Mouse (Mus musculus) layer of hippocampus, adult 18-20 months (tissue): ENCODE measurements around the gene Sept8. TPM values are rescaled to one million over a fixed set of nuclear protein-coding genes. Genes with fewer than 3 reads are reported as not detected.

ENCODE experiments used
- DNase-seq, 2 experiments: peaks; one replicate each; pipeline ENCODE4 v3.0.0; 2022; ENCODE audit warnings: low spot score in 2 of 2
- long read RNA-seq: library from polyadenylated mRNA; stranded (forward); transcript quantifications from one replicate; pipeline ENCODE4 v2.0.0, GENCODE M21; 2021
- total RNA-seq, 2 experiments: library from RNA; stranded (reverse); gene quantifications; 2 replicates each; pipeline ENCODE4 v1.2.3; 2021

Gene Sept8
- 100 to 1,000 TPM; 262 to 269 TPM for total RNA-seq
- long read RNA-seq, full-length matches to known transcripts, result 145 of 266 reads
- long read RNA-seq, partial matches to known transcripts, result 11 of 266 reads
- long read RNA-seq, other reads (novel, unspliced or antisense), result 110 of 266 reads

DNA sequence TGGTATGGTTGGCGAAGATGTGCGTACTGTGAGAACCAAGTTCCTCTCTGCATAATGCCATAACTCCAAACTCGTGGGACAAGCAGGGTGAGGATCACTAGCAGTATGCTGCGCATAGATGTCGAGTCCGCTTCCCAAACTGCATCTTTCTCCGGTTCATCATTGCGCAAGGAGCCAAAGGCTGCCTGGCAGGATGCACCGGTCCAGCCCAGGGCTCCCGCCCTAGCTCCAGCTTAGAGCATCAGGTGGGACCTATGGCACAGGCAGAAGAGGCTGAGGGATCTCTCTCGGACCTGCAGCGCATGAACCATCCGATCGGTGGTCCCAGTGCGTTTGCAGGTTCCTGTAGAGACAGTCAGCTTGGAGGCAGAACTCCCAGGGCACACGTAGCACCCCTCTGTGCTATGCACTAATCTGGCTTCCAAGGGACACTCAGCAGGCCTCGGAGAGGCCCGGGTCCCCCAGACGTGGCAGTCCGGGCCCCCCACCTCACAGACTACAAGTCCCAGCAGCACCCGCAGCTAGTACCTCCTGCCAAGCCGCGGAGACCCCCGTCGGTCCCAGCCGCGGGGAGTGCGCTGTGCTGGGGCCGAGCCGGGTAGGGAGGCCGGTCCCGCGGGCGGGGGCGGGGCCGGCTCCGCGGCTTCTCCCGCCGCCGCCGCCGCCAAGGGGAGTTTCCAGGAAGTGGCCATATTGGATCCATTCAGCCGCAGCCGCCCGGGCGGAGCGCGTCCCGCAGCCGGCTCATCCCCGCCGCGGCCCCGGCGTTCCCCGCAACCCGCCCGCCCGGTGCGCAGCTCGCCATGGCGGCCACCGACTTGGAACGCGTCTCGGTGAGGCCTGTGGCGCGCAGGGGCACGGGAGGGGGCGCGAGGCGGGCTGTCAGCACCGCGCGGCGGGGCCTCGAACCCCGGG lies at the start of gene Sept8:
TSS of gene Sept8 (plus strand) at position 51 of the 915 bp plus-strand sequence.
- peak; percentile 64 to 69 for DNase-seq

DNA sequence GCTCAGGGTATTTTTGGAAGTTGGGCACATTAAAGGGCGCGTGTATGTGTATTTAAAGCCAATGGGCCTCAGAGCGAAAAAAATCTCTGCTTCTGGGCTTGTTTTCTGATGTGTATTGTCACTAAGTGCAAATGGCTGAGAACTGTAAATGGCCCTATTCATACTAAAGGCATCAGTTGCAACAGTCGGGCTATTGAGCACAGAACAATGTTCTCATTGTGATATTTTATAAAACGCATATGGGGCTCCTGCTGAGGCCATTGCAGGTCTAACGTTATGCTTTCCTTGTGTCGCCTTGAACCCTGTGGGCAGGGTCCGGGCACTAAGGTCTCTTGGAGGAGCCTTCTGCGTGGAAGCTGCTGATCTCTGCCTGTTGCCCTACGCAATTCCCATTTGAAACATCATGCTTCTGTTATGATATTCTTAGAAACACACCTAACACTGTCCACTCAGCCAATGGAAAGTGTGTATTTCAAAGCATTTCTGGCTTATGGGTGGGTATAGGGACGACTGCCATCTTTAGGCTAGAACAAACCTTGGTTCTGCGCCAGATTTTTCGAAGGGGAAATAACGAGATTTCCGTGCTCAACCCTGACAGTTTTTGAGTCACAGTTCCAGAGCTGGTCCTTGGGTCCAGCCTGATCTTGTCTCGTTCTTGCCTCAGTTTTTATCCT lies 49.6 kb upstream of the Sept8 start:
- DNase-seq, result peak in 1 of 2 experiments; percentile 33

- DNase-seq, result peak; percentile 93 to 97
Observed at GRCm38 (mm10) chr11:53469968-53470695, 48.9 kb upstream of the Sept8 start, which contains the start of gene Gm9837. Gene Gm9837 (minus strand): TSS chr11:53470479.

DNA sequence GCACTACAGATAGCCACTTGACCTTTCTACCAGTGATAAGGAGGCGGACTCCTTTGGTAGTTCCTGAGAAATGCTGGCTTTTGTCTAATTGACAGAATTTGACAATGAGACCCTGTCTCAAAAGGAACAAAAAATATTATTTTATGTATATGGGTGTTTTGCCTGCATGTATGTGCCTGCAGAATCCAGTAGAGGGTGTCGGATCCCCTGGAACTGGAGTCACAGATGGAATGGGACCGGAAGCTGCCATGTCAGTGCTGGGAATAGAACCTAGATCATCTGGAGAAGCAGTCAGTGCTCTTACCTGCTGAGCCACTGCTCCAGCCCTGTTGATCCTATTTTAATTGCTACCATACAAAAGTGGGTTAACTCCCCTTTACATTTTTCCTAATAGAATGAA lies 46.3 kb upstream of the Sept8 start:
- no peak for DNase-seq

DNA sequence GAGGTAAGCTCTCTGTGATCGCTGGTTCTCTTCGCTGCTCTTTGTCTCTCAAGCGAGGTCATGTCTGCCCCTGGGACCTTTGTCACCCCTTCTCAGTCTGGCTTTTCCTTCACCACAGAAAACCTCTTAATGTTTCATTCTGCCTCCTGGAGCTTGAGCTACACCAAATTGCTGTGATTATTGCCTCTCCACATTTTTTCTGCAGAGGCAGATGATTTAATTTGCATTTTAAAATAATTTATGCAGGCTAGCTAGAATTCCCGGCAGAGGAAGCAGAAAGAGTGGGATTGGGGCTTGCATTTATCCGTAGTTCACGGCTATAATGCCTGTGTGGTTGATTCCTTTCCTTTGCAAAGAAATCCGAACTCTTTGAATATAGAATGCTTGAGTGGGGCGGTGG lies 43.4 kb upstream of the Sept8 start:
- no peak for DNase-seq

- DNase-seq, result no peak
Observed at GRCm38 (mm10) chr11:53477833-53478232, 41.2 kb upstream of the Sept8 start.

GRCm38 (mm10) chr11:53478383-53479170 lies 40.5 kb upstream of the Sept8 start:
- DNase-seq, result no peak

- DNase-seq, result peak in 1 of 2 experiments; percentile 60
Observed at GRCm38 (mm10) chr11:53479171-53479782, 39.8 kb upstream of the Sept8 start.

GRCm38 (mm10) chr11:53479783-53480301 lies 39.2 kb upstream of the Sept8 start, which contains the start of the genes Gm9945 and Sowaha:
Gene Gm9945 (plus strand): TSS chr11:53480166.
Gene Sowaha (minus strand): TSS chr11:53480274.
- peak; percentile 79 to 80 for DNase-seq

GRCm38 (mm10) chr11:53481088-53481730 lies 37.8 kb upstream of the Sept8 start:
- DNase-seq, result no peak

- DNase-seq, result no peak
Observed at GRCm38 (mm10) chr11:53483159-53483891, 35.7 kb upstream of the Sept8 start.

DNA sequence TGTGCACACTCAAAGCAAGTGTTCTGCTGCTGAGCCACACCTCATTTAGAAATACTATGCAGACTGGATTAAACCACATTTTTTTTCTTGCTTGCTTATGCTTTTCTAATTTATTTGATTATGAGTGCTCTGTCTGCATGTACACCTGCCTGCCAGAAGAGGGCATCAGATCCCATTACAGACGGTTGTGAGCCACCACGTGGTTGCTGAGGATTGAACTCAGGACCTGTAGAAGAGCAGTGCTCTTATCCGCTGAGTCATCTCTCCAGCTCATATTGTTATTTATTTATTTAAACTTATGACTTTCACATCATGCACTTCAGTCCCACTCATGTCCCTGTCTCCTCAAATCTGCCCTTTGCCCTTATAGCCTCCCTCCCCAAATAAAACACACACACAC lies 33.3 kb upstream of the Sept8 start:
- no peak for DNase-seq

GRCm38 (mm10) chr11:53486351-53486750 lies 32.7 kb upstream of the Sept8 start:
- no peak for DNase-seq

DNA sequence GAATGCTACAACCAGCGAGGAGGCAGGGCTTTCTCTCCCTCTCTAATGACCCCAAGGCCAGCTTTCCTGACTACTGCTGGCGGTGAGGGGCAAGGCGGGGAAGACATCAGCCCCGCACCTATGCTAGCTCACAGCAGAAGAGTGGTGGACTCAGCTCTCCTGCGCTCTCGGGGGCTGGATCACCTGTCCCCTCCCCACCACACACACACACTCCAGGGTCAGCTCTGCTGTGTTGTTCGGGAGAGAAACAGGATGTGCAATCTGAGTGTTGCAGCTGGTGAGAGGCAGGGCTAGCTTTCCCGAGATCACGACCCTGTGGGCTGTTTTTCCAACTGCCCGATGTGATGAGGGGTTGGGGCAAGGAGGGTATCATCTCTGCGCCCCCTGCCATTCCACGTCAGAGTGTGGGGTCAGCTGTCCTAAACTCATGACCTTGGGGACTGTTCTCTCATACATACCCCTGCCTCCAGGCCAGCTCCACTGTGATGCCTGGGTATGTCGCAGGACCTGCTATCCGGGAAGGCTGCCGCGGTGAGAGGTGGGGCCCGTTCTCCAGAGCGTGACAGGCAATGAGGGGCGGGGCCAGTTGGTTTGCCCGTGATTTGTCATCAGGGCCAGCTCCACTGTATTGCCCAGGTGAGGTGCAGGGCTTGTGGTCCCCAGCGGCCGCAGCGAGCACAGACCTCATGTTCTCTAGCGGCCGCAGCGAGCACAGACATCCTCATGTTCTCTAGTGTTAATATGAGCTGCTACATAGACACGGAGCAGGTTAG lies 32.0 kb upstream of the Sept8 start:
- DNase-seq, result no peak

GRCm38 (mm10) chr11:53489007-53489406 lies 30.1 kb upstream of the Sept8 start:
- DNase-seq, result no peak

GRCm38 (mm10) chr11:53489421-53489820 lies 29.6 kb upstream of the Sept8 start:
- DNase-seq, result no peak

DNA sequence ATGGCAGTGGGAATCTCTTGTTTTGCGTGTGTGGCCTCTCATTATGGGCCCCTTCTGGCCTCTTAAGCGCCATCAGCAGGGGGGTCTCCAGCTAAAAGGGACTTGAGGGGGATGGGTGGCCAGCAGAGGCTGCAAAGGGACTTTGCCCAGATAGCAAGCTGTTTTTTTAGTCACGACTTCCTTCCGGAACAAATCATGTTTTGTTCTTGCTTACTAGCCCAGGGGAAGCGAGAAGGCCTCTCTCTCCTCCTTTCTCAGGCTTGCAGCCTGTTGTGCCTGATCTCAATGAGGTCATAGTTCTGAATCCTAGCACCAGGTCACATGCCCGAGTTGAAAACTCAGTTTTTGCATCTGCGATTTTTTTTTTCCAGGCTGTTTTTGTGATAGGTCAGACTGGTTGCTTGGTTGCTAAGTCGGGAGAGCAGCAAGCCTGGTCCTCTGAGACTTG lies 27.1 kb upstream of the Sept8 start:
- no peak for DNase-seq
